Mouse (Mus musculus): ENCODE measurements at regions not wholly inside any gene's neighbourhood (a gene's known extent, or its start where the extent isn't known, plus 50 kb on each side); places are given as distances from the start of the nearest gene placed in this dataset.

DNA sequence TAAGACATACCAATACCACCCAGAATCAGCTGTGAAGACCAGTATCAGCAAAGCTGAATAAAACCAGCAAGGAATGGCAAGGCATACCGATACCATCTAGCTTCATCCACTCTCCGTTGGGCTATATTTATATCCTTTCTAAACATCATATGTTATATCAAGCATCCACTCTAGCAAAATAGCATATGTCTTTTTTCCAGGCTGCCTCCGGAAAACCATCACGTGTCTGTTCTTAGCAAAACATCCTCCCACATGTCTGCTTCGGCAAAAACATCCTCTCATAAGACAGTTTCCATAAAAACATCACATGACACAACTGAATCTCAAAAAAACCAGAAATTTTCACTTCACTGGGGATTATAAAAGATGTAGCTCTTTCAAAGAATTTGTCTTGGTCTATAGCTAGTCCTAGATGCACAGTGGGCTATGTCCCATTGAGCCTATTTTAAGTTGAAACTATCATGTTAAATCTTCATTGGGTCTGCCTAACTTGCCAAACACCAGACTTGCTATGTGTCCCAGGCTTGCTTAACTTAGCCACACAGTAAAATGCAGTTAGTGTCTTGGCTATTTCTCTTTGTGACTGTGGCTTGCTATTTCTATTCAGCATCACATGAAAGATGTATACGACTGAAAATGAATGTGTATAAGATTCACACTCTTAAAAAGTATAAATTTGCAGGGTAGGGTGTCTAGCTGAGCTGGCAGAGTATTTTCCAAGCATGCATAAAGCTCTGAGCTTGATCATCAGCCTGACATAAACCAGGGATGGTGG, 278.2 kb downstream of the Kcnrg start:
- TF ChIP-seq GATA1 (IDR thresholded peaks at IDR 0.05; ENCODE audit: low read length) (no peak), TAL1 (IDR thresholded peaks at IDR 0.05; ENCODE audit: low read length) (no peak)
- no peaks in the 10 kb centered on the region for H3K4me1 ChIP-seq (ENCODE audit: control insufficient read depth)
- H3K9me3 ChIP-seq (ENCODE audit: control insufficient read depth, low read length) = no peaks in the 10 kb centered on the region
- no peak overlapping the region for H3K4me3 ChIP-seq (replicated peaks)
- H3K36me3 ChIP-seq (ENCODE audit: control insufficient read depth) = no peaks in the 10 kb centered on the region
- no peaks in the 10 kb centered on the region for H3K27me3 ChIP-seq (ENCODE audit: control insufficient read depth)

DNA sequence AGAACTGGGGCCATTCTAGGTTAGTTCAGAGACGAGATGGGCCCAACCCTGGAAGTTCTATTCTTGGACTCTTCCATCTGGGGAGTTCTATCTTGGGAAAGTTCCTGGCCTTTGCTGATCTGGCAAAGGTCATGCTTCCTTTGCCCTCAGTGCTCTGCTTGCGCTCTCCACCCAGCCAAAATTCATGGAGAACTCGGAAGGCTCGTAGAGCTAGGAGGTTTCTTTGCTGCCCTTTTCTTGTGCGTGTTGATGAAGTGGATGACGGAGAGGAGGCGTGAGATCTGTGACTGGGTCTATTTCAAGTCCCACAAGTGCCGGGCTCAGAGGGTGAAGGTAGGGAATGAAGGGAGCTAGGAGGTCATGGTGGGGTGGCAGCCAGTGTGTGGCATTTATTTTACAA, 282.4 kb downstream of the Kcnrg start:
- no peaks in the 10 kb centered on the region for H3K27me3 ChIP-seq (ENCODE audit: control insufficient read depth)
- no peaks in the 10 kb centered on the region for H3K36me3 ChIP-seq (ENCODE audit: control insufficient read depth)
- TF ChIP-seq TAL1 (IDR thresholded peaks at IDR 0.05; ENCODE audit: low read length) (no peak), GATA1 (IDR thresholded peaks at IDR 0.05; ENCODE audit: low read length) (no peak)
- no peaks in the 10 kb centered on the region for H3K4me1 ChIP-seq (ENCODE audit: control insufficient read depth)
- H3K4me3 ChIP-seq (replicated peaks) = no peak overlapping the region
- no peaks in the 10 kb centered on the region for H3K9me3 ChIP-seq (ENCODE audit: control insufficient read depth, low read length)

DNA sequence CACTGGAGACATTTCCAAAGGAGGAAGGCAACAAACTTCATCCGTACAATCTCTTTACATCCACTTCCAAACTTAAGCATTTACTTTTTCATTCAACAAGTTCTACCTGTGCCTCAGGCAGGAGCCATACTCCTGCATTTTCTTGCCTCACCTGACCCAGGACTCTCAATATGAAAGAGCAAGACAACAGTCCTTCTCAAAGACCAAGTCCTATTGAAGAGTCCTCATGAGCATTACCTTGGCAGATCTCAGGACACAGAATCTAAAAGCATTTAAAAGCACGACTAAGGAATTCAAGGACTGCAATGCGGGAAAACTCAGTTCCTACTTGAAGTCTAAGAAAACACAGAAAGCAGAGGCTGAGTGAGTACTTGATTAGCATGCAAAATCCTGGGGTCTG, 286.5 kb downstream of the Kcnrg start:
- no peaks in the 10 kb centered on the region for H3K9me3 ChIP-seq (ENCODE audit: control insufficient read depth, low read length)
- no peaks in the 10 kb centered on the region for H3K36me3 ChIP-seq (ENCODE audit: control insufficient read depth)
- TF ChIP-seq GATA1 (IDR thresholded peaks at IDR 0.05; ENCODE audit: low read length) = no peak
- TF ChIP-seq TAL1 (IDR thresholded peaks at IDR 0.05; ENCODE audit: low read length) = no peak
- H3K4me1 ChIP-seq (ENCODE audit: control insufficient read depth) = no peaks in the 10 kb centered on the region
- H3K27me3 ChIP-seq (ENCODE audit: control insufficient read depth) = no peaks in the 10 kb centered on the region
- no peak overlapping the region for H3K4me3 ChIP-seq (replicated peaks)

DNA sequence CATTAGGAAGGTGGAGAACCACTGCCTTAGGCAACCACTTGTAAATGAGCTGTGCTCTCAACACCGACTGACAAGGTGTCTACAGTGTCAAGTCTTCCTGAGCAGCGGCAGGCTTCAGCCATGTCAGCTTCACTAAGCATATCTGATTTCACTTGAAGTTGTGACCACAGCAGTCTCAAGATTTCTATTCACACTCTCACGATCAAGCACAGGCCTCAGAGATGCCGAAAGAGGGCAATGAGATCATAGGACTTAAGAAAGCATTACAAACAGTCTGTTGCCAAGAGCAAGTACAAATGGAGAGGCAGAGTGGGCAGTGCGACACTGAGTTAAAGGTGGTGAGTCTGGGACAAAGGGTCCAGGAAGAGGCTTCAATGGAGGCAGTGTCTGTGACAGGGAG, 289.6 kb downstream of the Kcnrg start:
- TF ChIP-seq GATA1 (IDR thresholded peaks at IDR 0.05; ENCODE audit: low read length) = no peak
- TF ChIP-seq TAL1 (IDR thresholded peaks at IDR 0.05; ENCODE audit: low read length) = no peak
- H3K27me3 ChIP-seq (ENCODE audit: control insufficient read depth) = no peaks in the 10 kb centered on the region
- H3K9me3 ChIP-seq (ENCODE audit: control insufficient read depth, low read length) = peaks cover 3% of the 10 kb centered on the region; the same call in 1 of the 2 replicates
- no peak overlapping the region for H3K4me3 ChIP-seq (replicated peaks)
- no peaks in the 10 kb centered on the region for H3K36me3 ChIP-seq (ENCODE audit: control insufficient read depth)
- H3K4me1 ChIP-seq (ENCODE audit: control insufficient read depth) = no peaks in the 10 kb centered on the region

DNA sequence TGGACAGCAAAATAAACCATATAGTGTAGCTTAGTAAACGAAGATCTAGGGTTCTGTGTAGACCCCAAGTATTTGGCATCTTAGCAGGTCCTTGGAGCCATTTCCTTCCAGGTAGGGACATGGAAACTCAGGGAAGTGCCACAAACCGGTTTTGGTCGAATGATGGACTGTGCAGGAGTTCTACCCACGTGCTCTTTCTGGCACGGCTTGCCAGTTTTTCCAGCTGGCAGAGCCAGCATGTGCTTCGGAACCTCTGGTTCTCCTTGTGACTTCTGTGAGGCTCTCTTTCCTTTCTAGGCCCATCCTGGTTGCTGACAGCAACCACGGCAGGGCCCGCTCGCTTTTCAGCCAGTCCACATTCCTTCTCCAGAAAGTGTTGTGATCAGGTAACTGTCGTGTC, 291.4 kb downstream of the Kcnrg start:
- H3K36me3 ChIP-seq (ENCODE audit: control insufficient read depth) = no peaks in the 10 kb centered on the region
- no peaks in the 10 kb centered on the region for H3K4me1 ChIP-seq (ENCODE audit: control insufficient read depth)
- H3K27me3 ChIP-seq (ENCODE audit: control insufficient read depth) = no peaks in the 10 kb centered on the region
- no peak overlapping the region for H3K4me3 ChIP-seq (replicated peaks)
- H3K9me3 ChIP-seq (ENCODE audit: control insufficient read depth, low read length) = peaks cover 4% of the 10 kb centered on the region; the same call in 1 of the 2 replicates
- TF ChIP-seq GATA1 (IDR thresholded peaks at IDR 0.05; ENCODE audit: low read length) (no peak), TAL1 (IDR thresholded peaks at IDR 0.05; ENCODE audit: low read length) (no peak)

DNA sequence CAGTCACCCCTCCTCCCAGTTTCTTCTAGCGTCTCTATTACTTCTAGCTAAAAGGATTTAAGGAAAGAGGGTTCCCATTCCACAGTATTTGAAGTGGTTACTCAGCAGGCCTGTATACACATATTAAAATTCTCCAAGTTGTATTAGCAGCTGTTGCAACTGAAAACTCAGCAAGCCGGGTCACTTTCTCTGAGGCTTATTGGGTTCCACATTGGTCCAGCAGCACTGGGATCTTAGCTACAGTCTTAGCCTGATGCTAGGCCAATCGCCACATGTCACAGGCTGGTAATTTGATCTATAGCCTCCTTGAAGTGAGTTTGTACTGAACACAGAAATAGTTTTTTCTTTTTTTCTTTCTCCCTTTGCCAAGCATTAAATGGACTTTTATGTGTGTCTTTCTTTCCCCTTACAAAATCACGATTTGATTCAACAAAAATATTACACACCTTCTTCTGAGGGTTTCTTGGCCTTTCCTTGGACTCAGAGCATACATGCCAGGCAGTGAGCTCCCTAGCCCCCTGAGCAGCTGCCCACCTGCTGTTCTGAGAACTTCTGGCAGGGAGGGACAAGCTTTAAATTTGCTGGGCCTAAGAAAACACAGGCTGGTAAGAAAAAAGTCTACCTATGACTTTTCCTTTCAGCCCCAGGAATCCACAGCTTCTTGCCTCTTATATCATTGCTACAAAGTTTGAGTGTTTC, 297.3 kb downstream of the Kcnrg start:
- TF ChIP-seq GATA1 (IDR thresholded peaks at IDR 0.05; ENCODE audit: low read length) = no peak
- TF ChIP-seq TAL1 (IDR thresholded peaks at IDR 0.05; ENCODE audit: low read length) = no peak
- peaks cover 4% of the 10 kb centered on the region; the same call in 1 of the 2 replicates for H3K9me3 ChIP-seq (ENCODE audit: control insufficient read depth, low read length)
- no peaks in the 10 kb centered on the region for H3K27me3 ChIP-seq (ENCODE audit: control insufficient read depth)
- no peaks in the 10 kb centered on the region for H3K4me1 ChIP-seq (ENCODE audit: control insufficient read depth)
- H3K36me3 ChIP-seq (ENCODE audit: control insufficient read depth) = no peaks in the 10 kb centered on the region
- no peak overlapping the region for H3K4me3 ChIP-seq (replicated peaks)

DNA sequence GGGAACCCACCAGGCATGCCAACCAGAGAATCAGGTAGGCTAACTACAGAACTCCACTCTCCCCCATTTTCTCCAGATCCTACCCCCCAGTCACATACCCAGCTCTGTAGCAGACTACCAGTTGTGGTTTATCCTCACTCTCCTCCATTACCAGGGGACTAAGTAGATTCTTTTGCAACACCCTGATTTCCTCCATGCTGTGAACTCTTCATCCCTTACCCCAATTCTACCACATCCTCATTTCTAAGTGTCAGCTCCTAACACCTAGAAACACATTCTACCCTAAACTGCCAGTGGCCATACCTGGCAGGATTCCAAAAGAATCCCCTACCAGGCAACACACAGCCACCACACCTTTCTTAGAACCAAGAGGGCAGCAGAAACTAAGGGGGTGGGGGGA, 310.9 kb downstream of the Kcnrg start:
- Histone ChIP-seq H3K36me3 (ENCODE audit: control insufficient read depth) (no peaks in the 10 kb centered on the region), H3K27me3 (ENCODE audit: control insufficient read depth) (no peaks in the 10 kb centered on the region), H3K4me1 (ENCODE audit: control insufficient read depth) (no peaks in the 10 kb centered on the region), H3K9me3 (ENCODE audit: control insufficient read depth, low read length) (0 out of 2 replicates have a peak, but pooled peaks cover 2% of the 10 kb centered on the region), H3K4me3 (replicated peaks) (no peak overlapping the region)
- no peak for TF ChIP-seq TAL1 (IDR thresholded peaks at IDR 0.05; ENCODE audit: low read length)
- TF ChIP-seq GATA1 (IDR thresholded peaks at IDR 0.05; ENCODE audit: low read length) = no peak

DNA sequence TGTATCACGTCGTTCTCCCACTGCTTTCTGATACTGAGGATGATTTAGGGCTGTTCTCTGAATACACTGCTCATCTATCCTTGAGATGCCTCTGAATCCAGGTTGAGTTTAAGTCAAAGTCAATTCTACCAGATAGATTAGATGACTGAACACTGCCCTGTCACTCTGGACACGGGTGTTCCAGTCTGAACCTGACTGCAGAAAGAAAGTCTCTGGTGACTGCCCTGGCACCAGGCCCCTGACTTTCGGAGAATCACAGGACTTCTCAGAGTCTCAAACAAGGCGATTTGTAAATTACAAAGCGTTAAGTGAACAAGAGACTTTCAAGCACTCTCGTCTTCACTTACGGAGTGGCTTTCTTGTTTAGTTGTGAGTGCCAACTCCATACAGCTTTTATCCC, 324.6 kb downstream of the Kcnrg start:
- Histone ChIP-seq H3K4me3 (replicated peaks) (no peak overlapping the region), H3K36me3 (ENCODE audit: control insufficient read depth) (no peaks in the 10 kb centered on the region), H3K27me3 (ENCODE audit: control insufficient read depth) (no peaks in the 10 kb centered on the region), H3K9me3 (ENCODE audit: control insufficient read depth, low read length) (no peaks in the 10 kb centered on the region), H3K4me1 (ENCODE audit: control insufficient read depth) (no peaks in the 10 kb centered on the region)
- TF ChIP-seq GATA1 (IDR thresholded peaks at IDR 0.05; ENCODE audit: low read length) = no peak
- TF ChIP-seq TAL1 (IDR thresholded peaks at IDR 0.05; ENCODE audit: low read length) = no peak

DNA sequence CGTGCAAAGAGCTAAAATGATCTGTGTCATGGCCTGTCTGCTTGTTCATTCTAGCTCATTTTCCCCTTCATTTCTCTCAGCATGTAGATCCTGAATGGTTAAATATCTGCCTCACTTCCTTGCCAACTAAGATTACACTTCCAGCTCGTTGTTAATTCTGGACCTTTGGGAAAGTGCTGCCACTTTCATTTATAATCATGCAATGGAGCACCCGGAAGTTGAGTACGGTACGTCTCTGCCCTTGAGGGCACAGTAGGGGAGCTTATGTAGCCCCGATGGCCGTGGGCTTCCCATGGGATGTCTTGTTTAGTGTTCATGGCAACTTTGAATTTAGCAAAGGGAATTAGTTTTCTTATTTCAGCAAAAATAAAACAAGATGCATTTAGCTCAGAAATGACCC, 334.4 kb downstream of the Kcnrg start:
- no peak overlapping the region for H3K4me3 ChIP-seq (replicated peaks)
- no peaks in the 10 kb centered on the region for H3K4me1 ChIP-seq (ENCODE audit: control insufficient read depth)
- no peaks in the 10 kb centered on the region for H3K36me3 ChIP-seq (ENCODE audit: control insufficient read depth)
- no peaks in the 10 kb centered on the region for H3K27me3 ChIP-seq (ENCODE audit: control insufficient read depth)
- no peaks in the 10 kb centered on the region for H3K9me3 ChIP-seq (ENCODE audit: control insufficient read depth, low read length)
- TF ChIP-seq TAL1 (IDR thresholded peaks at IDR 0.05; ENCODE audit: low read length) (no peak), GATA1 (IDR thresholded peaks at IDR 0.05; ENCODE audit: low read length) (no peak)

Measured in erythroblast, embryonic 14.5 days (primary cell).